Mouse (Mus musculus): ENCODE data around the gene Mrps27. TPM values are rescaled to one million over a fixed set of nuclear protein-coding genes. Genes with fewer than 3 reads are reported as not detected.

Gene Mrps27
- polyA plus RNA-seq, 1 experiment from 2014 or later, result 29.9 TPM

- Histone ChIP-seq H3K36me3 (ENCODE audit: control insufficient read depth, insufficient read depth, low read length) (no peaks in the 10 kb centered on the region), H3K4me2 (replicated peaks; ENCODE audit: low read depth) (no peak overlapping the region), H3K4me3 (ENCODE audit: low read depth, low read length) (no peak overlapping the region), H3K27me3 (ENCODE audit: control insufficient read depth, insufficient read depth, low read length) (no peaks in the 10 kb centered on the region), H3K4me1 (replicated peaks; ENCODE audit: control insufficient read depth, insufficient read depth) (peaks cover 6% of the 10 kb centered on the region), H3K9ac (ENCODE audit: low read length) (no peak overlapping the region), H3K27ac (replicated peaks) (no peak overlapping the region), H3K9me3 (ENCODE audit: control insufficient read depth, low read length) (no peaks in the 10 kb centered on the region)
- DNase-seq (ENCODE audit: low spot score) (no peak), ATAC-seq (ENCODE audit: low FRiP score, low TSS enrichment) (peak; percentile 42; the same call in 1 of the 2 replicates)
- 41% methylated on average over 5 of the region's 5 CpGs for WGBS
- TF ChIP-seq EP300 (optimal IDR thresholded peaks at IDR 0.05) (no peak), CTCF (IDR thresholded peaks at IDR 0.05; ENCODE audit: low read depth) (no peak)
Measured at GRCm38 (mm10) chr13:99307930-99308359, 36.6 kb upstream of the Mrps27 start.

- DNase-seq (ENCODE audit: low spot score) (no peak), ATAC-seq (ENCODE audit: low FRiP score, low TSS enrichment) (no peak)
- Histone ChIP-seq H3K27ac (replicated peaks) (no peak overlapping the region), H3K9me3 (ENCODE audit: control insufficient read depth, low read length) (no peaks in the 10 kb centered on the region), H3K9ac (ENCODE audit: low read length) (no peak overlapping the region), H3K4me2 (replicated peaks; ENCODE audit: low read depth) (no peak overlapping the region), H3K4me1 (replicated peaks; ENCODE audit: control insufficient read depth, insufficient read depth) (peaks cover 6% of the 10 kb centered on the region), H3K27me3 (ENCODE audit: control insufficient read depth, insufficient read depth, low read length) (no peaks in the 10 kb centered on the region), H3K36me3 (ENCODE audit: control insufficient read depth, insufficient read depth, low read length) (no peaks in the 10 kb centered on the region), H3K4me3 (ENCODE audit: low read depth, low read length) (no peak overlapping the region)
- 86% methylated on average over 8 of the region's 8 CpGs for WGBS
- TF ChIP-seq CTCF (IDR thresholded peaks at IDR 0.05; ENCODE audit: low read depth) (no peak), EP300 (optimal IDR thresholded peaks at IDR 0.05) (no peak)
Measured at GRCm38 (mm10) chr13:99308393-99308792, 36.2 kb upstream of the Mrps27 start.

GRCm38 (mm10) chr13:99314098-99314497 lies 30.5 kb upstream of the Mrps27 start:
- H3K4me3 ChIP-seq (ENCODE audit: low read depth, low read length), result no peak overlapping the region
- WGBS, result 88% methylated on average over 5 of the region's 5 CpGs
- DNase-seq (ENCODE audit: low spot score) (no peak), ATAC-seq (ENCODE audit: low FRiP score, low TSS enrichment) (no peak)
- H3K27me3 ChIP-seq (ENCODE audit: control insufficient read depth, insufficient read depth, low read length), result no peaks in the 10 kb centered on the region
- H3K9me3 ChIP-seq (ENCODE audit: control insufficient read depth, low read length), result no peaks in the 10 kb centered on the region
- no peaks in the 10 kb centered on the region for H3K4me1 ChIP-seq (replicated peaks; ENCODE audit: control insufficient read depth, insufficient read depth)
- no peak overlapping the region for H3K4me2 ChIP-seq (replicated peaks; ENCODE audit: low read depth)
- H3K9ac ChIP-seq (ENCODE audit: low read length), result no peak overlapping the region
- no peak for TF ChIP-seq EP300 (optimal IDR thresholded peaks at IDR 0.05)
- TF ChIP-seq CTCF (IDR thresholded peaks at IDR 0.05; ENCODE audit: low read depth), result no peak
- no peak overlapping the region for H3K27ac ChIP-seq (replicated peaks)
- peaks cover under 1% of the 10 kb centered on the region; the same call in 1 of the 2 replicates for H3K36me3 ChIP-seq (ENCODE audit: control insufficient read depth, insufficient read depth, low read length)

GRCm38 (mm10) chr13:99314657-99315181 lies 29.9 kb upstream of the Mrps27 start:
- no peaks in the 10 kb centered on the region for H3K27me3 ChIP-seq (ENCODE audit: control insufficient read depth, insufficient read depth, low read length)
- H3K27ac ChIP-seq (replicated peaks), result no peak overlapping the region
- no peaks in the 10 kb centered on the region for H3K9me3 ChIP-seq (ENCODE audit: control insufficient read depth, low read length)
- H3K36me3 ChIP-seq (ENCODE audit: control insufficient read depth, insufficient read depth, low read length), result peaks cover 4% of the 10 kb centered on the region
- no peak overlapping the region for H3K4me3 ChIP-seq (ENCODE audit: low read depth, low read length)
- WGBS, result 81% methylated on average over 15 of the region's 15 CpGs
- no peak overlapping the region for H3K4me2 ChIP-seq (replicated peaks; ENCODE audit: low read depth)
- no peak for TF ChIP-seq CTCF (IDR thresholded peaks at IDR 0.05; ENCODE audit: low read depth)
- no peak for TF ChIP-seq EP300 (optimal IDR thresholded peaks at IDR 0.05)
- DNase-seq (ENCODE audit: low spot score), result no peak
- no peak for ATAC-seq (ENCODE audit: low FRiP score, low TSS enrichment)
- H3K4me1 ChIP-seq (replicated peaks; ENCODE audit: control insufficient read depth, insufficient read depth), result no peaks in the 10 kb centered on the region
- H3K9ac ChIP-seq (ENCODE audit: low read length), result no peak overlapping the region

GRCm38 (mm10) chr13:99316366-99316765 lies 28.2 kb upstream of the Mrps27 start:
- Histone ChIP-seq H3K4me2 (replicated peaks; ENCODE audit: low read depth) (no peak overlapping the region), H3K9me3 (ENCODE audit: control insufficient read depth, low read length) (no peaks in the 10 kb centered on the region), H3K4me3 (ENCODE audit: low read depth, low read length) (no peak overlapping the region), H3K27me3 (ENCODE audit: control insufficient read depth, insufficient read depth, low read length) (no peaks in the 10 kb centered on the region), H3K9ac (ENCODE audit: low read length) (no peak overlapping the region), H3K4me1 (replicated peaks; ENCODE audit: control insufficient read depth, insufficient read depth) (no peaks in the 10 kb centered on the region), H3K36me3 (ENCODE audit: control insufficient read depth, insufficient read depth, low read length) (peaks cover 8% of the 10 kb centered on the region), H3K27ac (replicated peaks) (0 out of 2 replicates have a peak overlapping the region, but pooled peaks have one; percentile 18)
- 63% methylated on average over 6 of the region's 6 CpGs for whole genome bisulfite sequencing
- no peak for DNase-seq (ENCODE audit: low spot score)
- TF ChIP-seq CTCF (IDR thresholded peaks at IDR 0.05; ENCODE audit: low read depth) (no peak), EP300 (optimal IDR thresholded peaks at IDR 0.05) (no peak)
- no peak for ATAC-seq (ENCODE audit: low FRiP score, low TSS enrichment)

GRCm38 (mm10) chr13:99317058-99317457 lies 27.5 kb upstream of the Mrps27 start:
- Histone ChIP-seq H3K9ac (ENCODE audit: low read length) (no peak overlapping the region), H3K4me3 (ENCODE audit: low read depth, low read length) (no peak overlapping the region), H3K27ac (replicated peaks) (no peak overlapping the region), H3K9me3 (ENCODE audit: control insufficient read depth, low read length) (no peaks in the 10 kb centered on the region), H3K4me2 (replicated peaks; ENCODE audit: low read depth) (no peak overlapping the region), H3K27me3 (ENCODE audit: control insufficient read depth, insufficient read depth, low read length) (no peaks in the 10 kb centered on the region), H3K4me1 (replicated peaks; ENCODE audit: control insufficient read depth, insufficient read depth) (no peaks in the 10 kb centered on the region), H3K36me3 (ENCODE audit: control insufficient read depth, insufficient read depth, low read length) (peaks cover 8% of the 10 kb centered on the region)
- 52% methylated on average over 4 of the region's 4 CpGs for WGBS
- DNase-seq (ENCODE audit: low spot score) (peak; percentile 36), ATAC-seq (ENCODE audit: low FRiP score, low TSS enrichment) (no peak)
- TF ChIP-seq CTCF (IDR thresholded peaks at IDR 0.05; ENCODE audit: low read depth) (peak; percentile 82), EP300 (optimal IDR thresholded peaks at IDR 0.05) (no peak)

All from stomach, postnatal 0 days (tissue).